Comparison of ENCODE assay signal across 8 mouse cellular contexts in the genomic region with DNA sequence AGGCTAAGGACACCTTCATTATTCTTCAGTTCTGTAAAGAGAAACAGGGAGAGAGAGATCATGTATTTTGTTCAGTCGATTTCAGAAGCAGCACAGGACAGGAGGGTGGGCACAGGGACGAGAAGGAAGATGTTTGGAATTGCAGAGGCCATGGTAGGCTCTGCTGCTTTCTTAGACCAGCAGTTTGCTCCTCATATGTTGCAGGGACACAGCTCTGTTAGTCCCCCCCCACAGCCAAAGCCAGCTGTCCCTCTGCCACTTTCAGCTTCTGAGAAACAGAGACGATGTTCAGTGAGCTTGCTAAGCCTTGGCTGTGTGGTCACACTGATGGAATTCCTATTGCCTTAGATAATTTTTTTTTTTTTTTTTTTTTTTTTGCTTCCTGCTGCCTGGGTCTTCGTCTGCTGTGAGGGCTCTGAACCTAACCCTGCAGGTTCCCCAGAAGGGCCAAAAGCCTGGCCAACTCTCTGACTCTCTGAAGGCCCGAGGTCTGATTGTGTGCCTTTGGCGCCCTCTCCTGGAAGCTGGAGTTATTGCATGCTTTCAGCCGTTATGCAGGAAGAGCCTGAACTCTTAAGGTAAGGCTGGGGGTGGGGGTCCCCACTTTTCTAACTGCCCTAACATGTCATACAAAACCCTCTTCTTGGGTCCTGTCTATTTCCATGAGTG. TPM values are rescaled to one million over a fixed set of nuclear protein-coding genes. Genes with fewer than 3 reads are reported as not detected.
DNase-seq lines count a peak whose midpoint lies in the region; ATAC-seq lines count a peak whose summit lies in the region.

No protein-coding gene starts in this region.

- H3K9me3 ChIP-seq in forebrain, embryonic 15.5 days: no peaks in the 10 kb centered on the region

- no peaks in the 10 kb centered on the region for H3K27me3 ChIP-seq in forebrain, embryonic 15.5 days

- WGBS in forebrain, embryonic 15.5 days: 20% methylated on average over 7 of the region's 7 CpGs

- ATAC-seq in cerebellum, adult (ENCODE audit: insufficient number of reproducible peaks, low FRiP score, low TSS enrichment): peak; percentile 57; the same call in 1 of the 2 replicates
- ATAC-seq in forebrain, embryonic 15.5 days (replicated peaks): no peak

- H3K27ac ChIP-seq in forebrain, embryonic 15.5 days (replicated peaks): peak overlapping the region; percentile 39

- H3K4me2 ChIP-seq in forebrain, embryonic 15.5 days (replicated peaks): no peak overlapping the region

- peaks cover 43% of the 10 kb centered on the region for H3K4me1 ChIP-seq in forebrain, embryonic 15.5 days

- no peak overlapping the region for H3K9ac ChIP-seq in forebrain, embryonic 15.5 days (replicated peaks)

- no peak overlapping the region for H3K4me3 ChIP-seq in forebrain, embryonic 15.5 days

- DNase-seq in MN1 (ENCODE audit: low spot score): peak; percentile 84
- peak; percentile 76 for DNase-seq in heart, postnatal 25 days (ENCODE audit: low spot score)
- DNase-seq in layer of hippocampus, adult 9-10 months (ENCODE audit: low spot score): peak; percentile 81
- DNase-seq in lung, postnatal 14 days: peak; percentile 89
- peak; percentile 82 for DNase-seq in retina, postnatal 7 days (ENCODE audit: low read depth, low spot score)
- peak; percentile 82 for DNase-seq in urinary bladder, postnatal 25 days (ENCODE audit: low spot score)

- no peaks in the 10 kb centered on the region for H3K36me3 ChIP-seq in forebrain, embryonic 15.5 days

- intact Hi-C loops in heart, postnatal 25 days (cut with DNase I): loop anchor here (1.0 to 10.0 kb wide), 2 partner anchors 133 to 165 kb away; no protein-coding TSS in a partner anchor

RNA-seq across cellular contexts. Expression of a gene that starts 19.8 kb away (rescaled TPM):
- polyA plus RNA-seq in forebrain, embryonic 15.5 days (2015; fragmentation: Nextera tagmentation; extraction: Ambion mirVana): 7.6 and 10.7 TPM in 2 replicates
- 10 to 100 TPM; 17.2 to 23.2 TPM for total RNA-seq in heart, postnatal 25 days (2021)

RNA-seq across cellular contexts. Expression of a gene that starts 32.8 kb away (rescaled TPM):
- not detected in 2 replicates for polyA plus RNA-seq in forebrain, embryonic 15.5 days (2015; fragmentation: Nextera tagmentation; extraction: Ambion mirVana)
- not detected for total RNA-seq in heart, postnatal 25 days (2021)

RNA-seq across cellular contexts. Expression of a gene that starts 35.0 kb away (rescaled TPM):
- 81.9 and 87.5 TPM in 2 replicates for polyA plus RNA-seq in forebrain, embryonic 15.5 days (2015; fragmentation: Nextera tagmentation; extraction: Ambion mirVana)
- 10 to 100 TPM; 36.6 to 39.4 TPM for total RNA-seq in heart, postnatal 25 days (2021)

RNA-seq across cellular contexts. Expression of a gene that starts 35.2 kb away (rescaled TPM):
- 76.7 and 78.5 TPM in 2 replicates for polyA plus RNA-seq in forebrain, embryonic 15.5 days (2015; fragmentation: Nextera tagmentation; extraction: Ambion mirVana)
- total RNA-seq in heart, postnatal 25 days (2021): 10 to 100 TPM; 37.1 to 37.7 TPM

RNA-seq across cellular contexts. Expression of a gene that starts 44.2 kb away (rescaled TPM):
- 49.8 and 54.9 TPM in 2 replicates for polyA plus RNA-seq in forebrain, embryonic 15.5 days (2015; fragmentation: Nextera tagmentation; extraction: Ambion mirVana)
- total RNA-seq in heart, postnatal 25 days (2021): 10 to 100 TPM; 34.0 to 36.9 TPM
